Mouse (Mus musculus) CH12.LX (cell line): ENCODE results near the gene Pdcd6ip. TPM values are rescaled to one million over a fixed set of nuclear protein-coding genes. Genes with fewer than 3 reads are reported as not detected.

Experiments used
- polyA plus RNA-seq: library from polyadenylated mRNA; unstranded; fragments of >175 nt; gene quantifications from 2 replicates; pipeline ENCODE4 v1.2.1, GENCODE M21; 2012; ENCODE audit warnings: low read depth; ENCODE audit not compliant: insufficient read length
- total RNA-seq, 2 experiments: library from RNA; depleted of rRNA; stranded (reverse); fragments of 300-350 nt in 1 of 2; fragments of >200 nt in 1 of 2; gene quantifications; 2 replicates each; pipeline ENCODE4 v1.2.3; 2012 to 2014

Gene Pdcd6ip
- total and polyA plus RNA-seq, 3 experiments, result 23.3 to 75.6 (median 29.5) TPM

Other genes with a start within 250 kb of the Pdcd6ip start
- 29.8 and 32.4 TPM in 2 replicates for gene Clasp2, start 33.2 kb upstream of the Pdcd6ip start, total RNA-seq (2012; rRNA removed)
- gene Clasp2, start 33.2 kb upstream of the Pdcd6ip start, total RNA-seq (2014; rRNA removed), result 23.9 and 25.9 TPM in 2 replicates
- 24.9 and 27.0 TPM in 2 replicates for gene Clasp2, start 33.2 kb upstream of the Pdcd6ip start, polyA plus RNA-seq
- 42.0 and 43.9 TPM in 2 replicates for gene Ubp1, start 222.7 kb upstream of the Pdcd6ip start, total RNA-seq (2012; rRNA removed)
- gene Ubp1, start 222.7 kb upstream of the Pdcd6ip start, total RNA-seq (2014; rRNA removed), result 51.1 and 62.0 TPM in 2 replicates
- 73.0 and 73.4 TPM in 2 replicates for gene Ubp1, start 222.7 kb upstream of the Pdcd6ip start, polyA plus RNA-seq